Mouse (Mus musculus) bone marrow macrophage, adult 2 months (primary cell): ENCODE results near the gene Tacr2.

Experiments used
- CTCF ChIP-seq: IDR thresholded peaks from 2 replicates; pipeline ENCODE4 v1.5.1; 2012; ENCODE audit warnings: low read depth, mild to moderate bottlenecking, low read length, moderate library complexity
- POLR2A ChIP-seq: IDR thresholded peaks from 2 replicates; pipeline ENCODE4 v1.6.1; 2012; ENCODE audit warnings: mild to moderate bottlenecking, low read depth, low read length, borderline replicate concordance

DNA sequence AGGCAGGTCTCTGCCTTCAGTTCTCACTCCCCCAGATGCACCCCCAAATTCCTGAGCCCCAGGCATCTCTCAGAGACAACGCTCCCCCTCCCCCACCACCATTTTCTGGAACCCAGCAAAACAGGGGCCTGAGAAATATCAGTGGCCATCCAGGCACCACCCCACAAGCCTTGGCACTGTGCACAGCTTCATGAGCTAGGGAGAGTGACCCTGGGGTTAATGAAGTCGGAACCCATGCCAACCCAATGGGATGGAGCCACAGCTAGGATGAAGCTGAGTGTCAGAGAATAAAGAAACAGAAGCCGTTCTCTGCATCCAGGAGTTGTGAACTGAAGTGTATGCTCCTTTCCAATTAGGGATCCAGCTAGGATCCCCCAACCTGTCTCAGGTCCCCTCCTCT, 5.1 kb upstream of the Tacr2 start:
- TF ChIP-seq CTCF (no peak), POLR2A (no peak)
